Mouse (Mus musculus): ENCODE data around the gene Acat2. TPM values are rescaled to one million over a fixed set of nuclear protein-coding genes. Genes with fewer than 3 reads are reported as not detected.
"Not testable (repeated sequence)": the region's sequence is repeated elsewhere in the genome, so short reads cannot be mapped to it uniquely, and the experiment has no call there.

Acat2 gene
- polyA plus RNA-seq, 1 experiment from 2014 or later = 137 TPM

DNA sequence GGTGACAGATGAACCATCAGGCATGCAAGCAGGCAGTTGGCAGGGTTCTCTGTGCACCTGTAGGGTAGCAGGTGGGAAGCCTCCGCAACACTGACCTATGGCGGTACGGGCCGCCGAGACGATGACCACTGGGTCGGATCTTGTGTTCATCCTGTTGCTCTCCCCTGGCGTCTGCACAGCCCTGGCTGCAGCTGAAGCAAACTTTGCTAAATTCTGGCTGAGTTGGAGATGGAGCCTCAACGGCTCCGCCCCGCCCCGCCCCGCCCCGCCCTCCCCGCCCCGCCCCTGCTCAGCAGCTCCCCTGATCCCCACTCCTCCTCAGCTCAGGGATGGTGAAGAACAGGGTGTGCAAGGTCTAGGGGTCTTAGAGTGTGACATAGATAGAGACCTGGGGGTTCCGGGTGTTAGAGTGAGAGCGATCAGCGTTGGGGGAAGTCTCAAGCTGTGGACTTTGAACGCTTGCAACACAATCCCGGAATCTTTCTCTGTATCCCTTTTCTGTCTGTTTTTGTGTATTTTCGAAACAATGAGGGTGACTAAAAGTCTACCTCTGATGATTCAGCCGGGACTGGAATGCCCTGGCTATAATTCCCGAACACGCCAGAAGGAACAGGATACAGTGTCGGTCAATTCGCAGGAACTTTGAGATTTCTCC is 20.3 kb downstream of the Acat2 start, which contains the start of gene Acat3:
Gene Acat3 (minus strand): TSS at position 450 of the 655 bp plus-strand sequence.
- Histone ChIP-seq H3K9me3 (replicated peaks; ENCODE audit: control insufficient read depth, low read length) (no peaks in the 10 kb centered on the region), H3K4me2 (ENCODE audit: low read depth, low read length) (peak within 1 kb of the TSS; percentile 71), H3K4me1 (ENCODE audit: control insufficient read depth, insufficient read depth, low read length) (peaks cover 5% of the 10 kb centered on the region; the same call in 1 of the 2 replicates), H3K27ac (ENCODE audit: low read length) (no peak within 1 kb of the TSS), H3K9ac (ENCODE audit: low read length) (peak within 1 kb of the TSS; percentile 64), H3K4me3 (replicated peaks; ENCODE audit: low read length) (peak within 1 kb of the TSS; percentile 45), H3K36me3 (ENCODE audit: control insufficient read depth, insufficient read depth, low read length) (no peaks in the 10 kb centered on the region), H3K27me3 (ENCODE audit: control insufficient read depth, insufficient read depth, low read length) (no peaks in the 10 kb centered on the region)
- WGBS = 7% methylated on average over 27 of the region's 27 CpGs
- peak; percentile 86 for ATAC-seq (ENCODE audit: insufficient read depth, low FRiP score)

DNA sequence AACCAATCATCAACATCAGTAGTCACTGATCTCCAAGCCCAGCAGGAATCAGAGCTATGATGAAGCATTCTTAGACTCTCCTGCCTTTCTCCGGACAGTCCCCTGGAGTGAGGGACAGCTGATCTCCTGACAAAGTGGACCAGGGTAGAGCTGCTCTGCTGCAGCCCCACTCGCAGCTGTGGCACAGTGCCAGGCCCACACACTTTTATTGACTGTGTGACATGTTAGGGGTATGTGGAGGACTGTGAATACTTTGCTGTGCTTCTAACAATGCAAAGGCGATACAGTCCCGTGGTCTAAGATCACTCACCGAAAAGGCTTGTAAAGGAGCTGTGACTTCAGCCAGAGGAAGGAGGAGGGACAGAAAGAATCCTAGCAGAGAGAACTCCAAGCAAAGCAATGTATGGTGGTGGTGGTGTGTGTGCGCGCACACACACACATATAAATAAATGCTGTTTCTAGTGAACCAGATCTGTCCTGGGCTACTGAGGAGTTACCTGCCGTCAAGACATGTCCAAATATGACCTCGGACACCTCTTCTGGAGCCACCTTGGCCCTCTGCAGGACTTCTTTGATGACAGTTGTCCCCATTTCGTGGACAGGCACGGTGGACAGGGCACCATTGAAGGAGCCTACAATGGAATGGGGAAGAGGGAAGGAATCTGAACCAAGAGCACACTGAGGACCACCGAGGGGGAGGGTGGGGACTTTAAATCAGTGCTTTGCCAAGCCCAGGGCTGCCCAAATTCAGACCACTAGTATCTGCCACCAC is 21.0 kb downstream of the Acat2 start:
- H3K36me3 ChIP-seq (ENCODE audit: control insufficient read depth, insufficient read depth, low read length); H3K27ac ChIP-seq (ENCODE audit: low read length); H3K9me3 ChIP-seq (replicated peaks; ENCODE audit: control insufficient read depth, low read length); H3K27me3 ChIP-seq (ENCODE audit: control insufficient read depth, insufficient read depth, low read length); H3K4me1 ChIP-seq (ENCODE audit: control insufficient read depth, insufficient read depth, low read length): not testable (repeated sequence)
- Histone ChIP-seq H3K4me2 (ENCODE audit: low read depth, low read length) (peak overlapping the region; percentile 71), H3K9ac (ENCODE audit: low read length) (peak overlapping the region; percentile 64), H3K4me3 (replicated peaks; ENCODE audit: low read length) (peak overlapping the region; percentile 45)
- peak; percentile 3; the same call in 1 of the 2 replicates for ATAC-seq (ENCODE audit: insufficient read depth, low FRiP score)
- 51% methylated on average over 2 of the region's 12 CpGs for WGBS

DNA sequence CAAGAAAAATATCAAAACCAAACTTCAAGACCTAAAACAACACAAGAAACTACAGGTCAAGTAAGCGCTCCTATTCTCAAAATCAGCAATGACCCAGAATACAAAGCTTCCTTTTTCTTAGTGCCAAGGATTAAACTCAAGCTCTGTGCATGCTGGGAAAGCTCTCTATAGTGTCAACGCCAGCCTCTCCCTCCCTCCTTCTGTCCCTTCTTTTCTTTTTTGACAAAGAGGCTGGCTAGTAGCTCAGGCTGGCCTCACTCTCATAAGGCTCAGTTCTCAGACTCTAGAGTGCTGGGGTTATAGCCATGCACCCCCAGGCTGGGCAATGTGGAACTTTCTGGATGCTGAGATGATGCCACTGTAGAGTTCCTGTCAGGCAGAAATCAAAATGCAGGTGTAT is 22.5 kb downstream of the Acat2 start:
- Histone ChIP-seq H3K9me3 (replicated peaks; ENCODE audit: control insufficient read depth, low read length) (no peaks in the 10 kb centered on the region), H3K4me3 (replicated peaks; ENCODE audit: low read length) (no peak overlapping the region), H3K36me3 (ENCODE audit: control insufficient read depth, insufficient read depth, low read length) (no peaks in the 10 kb centered on the region), H3K4me2 (ENCODE audit: low read depth, low read length) (no peak overlapping the region), H3K27me3 (ENCODE audit: control insufficient read depth, insufficient read depth, low read length) (no peaks in the 10 kb centered on the region), H3K27ac (ENCODE audit: low read length) (no peak overlapping the region), H3K4me1 (ENCODE audit: control insufficient read depth, insufficient read depth, low read length) (peaks cover 5% of the 10 kb centered on the region; the same call in 1 of the 2 replicates), H3K9ac (ENCODE audit: low read length) (no peak overlapping the region)
- 54% methylated on average over 2 of the region's 2 CpGs for WGBS
- no peak for ATAC-seq (ENCODE audit: insufficient read depth, low FRiP score)

DNA sequence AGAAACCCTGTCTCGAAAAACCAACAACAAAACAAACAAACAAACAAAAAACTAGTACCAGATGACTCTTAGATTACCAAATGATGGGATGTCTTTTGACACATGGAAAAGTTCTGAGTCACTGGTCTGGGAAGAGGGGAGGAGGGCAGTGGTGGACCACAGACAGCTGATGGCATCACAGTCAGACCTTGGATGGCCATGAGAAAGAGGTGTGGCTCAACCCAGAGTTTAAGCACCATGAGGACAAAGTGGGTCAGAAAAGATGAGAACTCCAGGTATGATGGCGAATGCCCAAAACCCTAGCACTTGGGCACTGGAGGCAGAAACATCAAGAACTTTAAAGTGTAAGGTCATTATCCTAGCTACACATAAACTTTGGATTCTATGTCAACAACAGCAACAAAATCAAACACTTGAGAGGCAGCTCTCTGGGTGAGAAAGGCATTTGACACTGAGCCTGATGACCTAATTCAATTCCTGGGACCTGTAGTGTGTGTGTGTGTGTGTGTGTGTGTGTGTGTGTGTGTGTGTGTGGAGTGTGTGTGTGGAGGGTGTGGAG is 23.1 kb downstream of the Acat2 start:
- H3K4me3 ChIP-seq (replicated peaks; ENCODE audit: low read length) = no peak overlapping the region
- no peak overlapping the region for H3K4me2 ChIP-seq (ENCODE audit: low read depth, low read length)
- no peaks in the 10 kb centered on the region for H3K9me3 ChIP-seq (replicated peaks; ENCODE audit: control insufficient read depth, low read length)
- H3K9ac ChIP-seq (ENCODE audit: low read length) = no peak overlapping the region
- H3K27ac ChIP-seq (ENCODE audit: low read length) = no peak overlapping the region
- H3K36me3 ChIP-seq (ENCODE audit: control insufficient read depth, insufficient read depth, low read length) = no peaks in the 10 kb centered on the region
- WGBS = 84% methylated on average over 2 of the region's 2 CpGs
- peaks cover 5% of the 10 kb centered on the region; the same call in 1 of the 2 replicates for H3K4me1 ChIP-seq (ENCODE audit: control insufficient read depth, insufficient read depth, low read length)
- ATAC-seq (ENCODE audit: insufficient read depth, low FRiP score) = no peak
- no peaks in the 10 kb centered on the region for H3K27me3 ChIP-seq (ENCODE audit: control insufficient read depth, insufficient read depth, low read length)

DNA sequence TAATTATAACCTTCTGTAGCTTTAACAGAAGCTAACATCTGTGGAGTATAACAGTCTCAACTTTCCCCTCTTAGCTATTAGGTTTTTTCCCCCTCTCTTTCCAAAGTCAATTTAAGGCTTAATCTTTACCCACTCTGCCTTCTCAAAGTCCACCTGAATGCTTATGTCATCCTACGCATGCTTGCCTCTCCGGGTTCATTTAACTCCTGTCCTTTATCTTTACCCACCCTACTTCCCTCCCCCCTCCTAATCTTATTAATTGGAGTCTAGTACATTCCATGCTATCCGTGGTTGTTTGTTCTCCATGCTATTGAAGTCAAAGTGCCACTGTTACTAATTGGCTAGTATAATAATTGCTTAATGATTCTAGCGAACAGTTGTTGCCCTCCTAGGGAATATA is 24.8 kb downstream of the Acat2 start:
- Histone ChIP-seq H3K4me2 (ENCODE audit: low read depth, low read length) (no peak overlapping the region), H3K36me3 (ENCODE audit: control insufficient read depth, insufficient read depth, low read length) (no peaks in the 10 kb centered on the region), H3K4me3 (replicated peaks; ENCODE audit: low read length) (no peak overlapping the region), H3K4me1 (ENCODE audit: control insufficient read depth, insufficient read depth, low read length) (peaks cover 5% of the 10 kb centered on the region; the same call in 1 of the 2 replicates), H3K27me3 (ENCODE audit: control insufficient read depth, insufficient read depth, low read length) (no peaks in the 10 kb centered on the region), H3K27ac (ENCODE audit: low read length) (no peak overlapping the region), H3K9me3 (replicated peaks; ENCODE audit: control insufficient read depth, low read length) (no peaks in the 10 kb centered on the region), H3K9ac (ENCODE audit: low read length) (no peak overlapping the region)
- ATAC-seq (ENCODE audit: insufficient read depth, low FRiP score) = no peak
- 46% methylated on average over 4 of the region's 4 CpGs for WGBS

DNA sequence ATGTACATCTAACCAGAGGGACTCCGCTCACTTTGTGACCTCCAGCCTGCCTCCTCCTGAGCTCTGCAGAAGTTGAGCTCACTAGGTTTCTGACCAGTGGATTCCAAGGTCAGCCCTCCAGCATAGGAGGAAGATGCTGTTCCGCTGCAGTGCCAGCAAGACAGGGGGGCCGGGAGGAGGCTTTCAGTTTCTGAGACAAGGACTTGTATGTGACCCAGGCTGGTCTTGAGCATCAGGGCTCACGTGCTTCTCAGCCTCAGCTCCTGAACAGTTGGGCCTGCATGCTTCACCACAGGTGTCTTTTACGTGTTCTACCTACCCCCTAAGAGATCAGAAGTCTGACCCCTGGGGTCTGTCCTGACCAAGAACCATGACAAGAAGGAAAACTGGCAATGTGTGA is 29.0 kb downstream of the Acat2 start:
- not testable (repeated sequence) for H3K9me3 ChIP-seq (replicated peaks; ENCODE audit: control insufficient read depth, low read length); H3K27me3 ChIP-seq (ENCODE audit: control insufficient read depth, insufficient read depth, low read length); H3K4me2 ChIP-seq (ENCODE audit: low read depth, low read length); H3K27ac ChIP-seq (ENCODE audit: low read length); H3K9ac ChIP-seq (ENCODE audit: low read length); H3K4me1 ChIP-seq (ENCODE audit: control insufficient read depth, insufficient read depth, low read length); H3K36me3 ChIP-seq (ENCODE audit: control insufficient read depth, insufficient read depth, low read length); H3K4me3 ChIP-seq (replicated peaks; ENCODE audit: low read length); ATAC-seq (ENCODE audit: insufficient read depth, low FRiP score)
- WGBS = 88% methylated on average over 5 of the region's 5 CpGs

DNA sequence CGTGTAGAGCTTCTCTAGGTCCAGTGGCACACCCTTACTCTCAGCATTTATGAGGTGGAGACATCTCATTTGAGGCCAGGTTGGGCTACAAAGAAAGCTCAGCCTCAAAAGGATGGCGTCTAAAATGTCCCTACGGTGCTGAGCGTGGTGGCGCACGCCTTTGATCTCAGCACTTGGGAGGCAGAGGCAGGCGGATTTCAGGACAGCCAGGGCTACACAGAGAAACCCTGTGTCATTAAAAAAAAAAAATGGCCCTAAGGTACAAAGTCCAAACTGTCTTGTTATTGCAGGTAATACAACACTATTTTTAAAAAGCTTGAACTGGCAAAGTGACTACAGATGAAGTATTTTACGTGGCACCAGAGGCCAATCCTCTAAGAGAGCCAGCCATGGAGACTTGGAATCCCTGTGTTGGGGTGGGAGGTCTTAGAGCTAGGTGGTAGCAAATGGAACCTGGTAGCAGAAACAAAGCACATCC is 34.8 kb downstream of the Acat2 start:
- ATAC-seq (ENCODE audit: insufficient read depth, low FRiP score) = no peak
- Histone ChIP-seq H3K27ac (ENCODE audit: low read length) (no peak overlapping the region), H3K27me3 (ENCODE audit: control insufficient read depth, insufficient read depth, low read length) (no peaks in the 10 kb centered on the region), H3K4me3 (replicated peaks; ENCODE audit: low read length) (no peak overlapping the region), H3K9ac (ENCODE audit: low read length) (no peak overlapping the region), H3K4me1 (ENCODE audit: control insufficient read depth, insufficient read depth, low read length) (no peaks in the 10 kb centered on the region), H3K36me3 (ENCODE audit: control insufficient read depth, insufficient read depth, low read length) (peaks cover 36% of the 10 kb centered on the region), H3K4me2 (ENCODE audit: low read depth, low read length) (no peak overlapping the region), H3K9me3 (replicated peaks; ENCODE audit: control insufficient read depth, low read length) (no peaks in the 10 kb centered on the region)
- WGBS = 85% methylated on average over 8 of the region's 8 CpGs

DNA sequence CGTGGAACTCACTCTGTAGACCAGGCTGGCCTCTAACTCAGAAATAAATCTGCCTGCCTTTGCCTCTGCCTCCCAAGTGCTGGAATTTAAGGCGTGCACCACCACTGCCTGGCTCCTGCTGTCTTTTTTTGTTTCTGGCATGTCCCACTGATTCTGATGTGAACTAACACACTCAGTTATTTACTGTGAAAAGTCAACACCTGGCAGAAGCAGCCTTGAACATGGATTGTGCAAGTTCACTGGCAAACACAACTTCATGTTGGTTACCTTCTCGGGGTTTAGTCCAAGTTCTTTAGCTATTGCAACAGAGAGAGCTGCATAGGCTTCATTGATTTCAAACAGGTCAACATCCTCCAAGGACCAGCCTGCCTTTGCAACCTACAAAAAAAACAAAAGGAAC is 35.5 kb downstream of the Acat2 start:
- Histone ChIP-seq H3K4me3 (replicated peaks; ENCODE audit: low read length) (no peak overlapping the region), H3K9ac (ENCODE audit: low read length) (no peak overlapping the region), H3K36me3 (ENCODE audit: control insufficient read depth, insufficient read depth, low read length) (peaks cover 43% of the 10 kb centered on the region), H3K27ac (ENCODE audit: low read length) (no peak overlapping the region), H3K27me3 (ENCODE audit: control insufficient read depth, insufficient read depth, low read length) (no peaks in the 10 kb centered on the region), H3K4me1 (ENCODE audit: control insufficient read depth, insufficient read depth, low read length) (no peaks in the 10 kb centered on the region), H3K9me3 (replicated peaks; ENCODE audit: control insufficient read depth, low read length) (no peaks in the 10 kb centered on the region), H3K4me2 (ENCODE audit: low read depth, low read length) (no peak overlapping the region)
- ATAC-seq (ENCODE audit: insufficient read depth, low FRiP score) = no peak
- 87% methylated on average over 3 of the region's 3 CpGs for WGBS

DNA sequence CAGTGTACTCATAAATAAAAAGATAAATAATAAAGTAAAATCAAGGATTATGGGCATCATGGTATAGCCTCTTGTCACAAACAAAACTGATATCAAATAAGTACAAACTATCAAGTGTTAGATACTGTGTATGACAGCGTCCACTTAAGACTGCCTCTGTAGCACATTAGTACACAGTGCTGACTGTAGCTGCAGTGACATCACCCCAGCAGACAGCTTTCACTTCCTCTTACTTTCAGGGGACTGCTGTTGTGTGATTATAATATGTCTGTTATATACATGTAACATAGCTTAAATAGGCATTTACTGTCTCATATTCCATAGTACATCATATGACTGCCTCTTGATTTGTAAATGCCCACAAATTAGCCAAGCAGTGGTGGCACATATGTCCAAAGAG is 39.5 kb downstream of the Acat2 start:
- H3K27ac ChIP-seq (ENCODE audit: low read length) = no peak overlapping the region
- H3K9me3 ChIP-seq (replicated peaks; ENCODE audit: control insufficient read depth, low read length) = no peaks in the 10 kb centered on the region
- H3K4me2 ChIP-seq (ENCODE audit: low read depth, low read length) = no peak overlapping the region
- WGBS = 86% methylated on average over 1 of the region's 1 CpGs
- H3K9ac ChIP-seq (ENCODE audit: low read length) = no peak overlapping the region
- ATAC-seq (ENCODE audit: insufficient read depth, low FRiP score) = no peak
- H3K27me3 ChIP-seq (ENCODE audit: control insufficient read depth, insufficient read depth, low read length) = no peaks in the 10 kb centered on the region
- no peak overlapping the region for H3K4me3 ChIP-seq (replicated peaks; ENCODE audit: low read length)
- peaks cover 50% of the 10 kb centered on the region for H3K36me3 ChIP-seq (ENCODE audit: control insufficient read depth, insufficient read depth, low read length)
- peaks cover 5% of the 10 kb centered on the region; the same call in 1 of the 2 replicates for H3K4me1 ChIP-seq (ENCODE audit: control insufficient read depth, insufficient read depth, low read length)
